Mouse (Mus musculus): ENCODE data around the gene Galr2.

The Galr2 gene

GRCm38 (mm10) chr11:116280751-116281663, at the start of gene Galr2:
Galr2 (plus strand) TSS chr11:116280939.
- peak; percentile 50 for DNase-seq (ENCODE audit: low spot score)

- no peak for DNase-seq (ENCODE audit: low spot score)
These were observed 48.3 kb upstream of the Galr2 start for GRCm38 (mm10) chr11:116232427-116232826.

- no peak for DNase-seq (ENCODE audit: low spot score)
These were observed 45.8 kb upstream of the Galr2 start for GRCm38 (mm10) chr11:116234901-116235300.

- no peak for DNase-seq (ENCODE audit: low spot score)
These were observed 42.9 kb upstream of the Galr2 start, which contains the start of gene Evpl for GRCm38 (mm10) chr11:116237742-116238395. Evpl (minus strand) TSS chr11:116238077.

GRCm38 (mm10) chr11:116239797-116240196, 40.9 kb upstream of the Galr2 start:
- DNase-seq (ENCODE audit: low spot score) = peak; percentile 88

- peak; percentile 36 for DNase-seq (ENCODE audit: low spot score)
These were observed 38.9 kb upstream of the Galr2 start for GRCm38 (mm10) chr11:116241744-116242235.

- no peak for DNase-seq (ENCODE audit: low spot score)
These were observed 36.2 kb upstream of the Galr2 start for GRCm38 (mm10) chr11:116244580-116244979.

- DNase-seq (ENCODE audit: low spot score) = no peak
These were observed 35.1 kb upstream of the Galr2 start for GRCm38 (mm10) chr11:116245616-116246015.

GRCm38 (mm10) chr11:116247502-116248222, 33.1 kb upstream of the Galr2 start:
- DNase-seq (ENCODE audit: low spot score) = no peak

- no peak for DNase-seq (ENCODE audit: low spot score)
These were observed 29.8 kb upstream of the Galr2 start for GRCm38 (mm10) chr11:116250898-116251297.

- DNase-seq (ENCODE audit: low spot score) = no peak
These were observed 27.6 kb upstream of the Galr2 start for GRCm38 (mm10) chr11:116253076-116253600.

GRCm38 (mm10) chr11:116254627-116255026, 26.1 kb upstream of the Galr2 start:
- DNase-seq (ENCODE audit: low spot score) = peak; percentile 24

GRCm38 (mm10) chr11:116255090-116255981, 25.4 kb upstream of the Galr2 start:
- DNase-seq (ENCODE audit: low spot score) = no peak

GRCm38 (mm10) chr11:116255982-116256675, 24.6 kb upstream of the Galr2 start:
- no peak for DNase-seq (ENCODE audit: low spot score)

- DNase-seq (ENCODE audit: low spot score) = no peak
These were observed 21.3 kb upstream of the Galr2 start for GRCm38 (mm10) chr11:116259461-116259860.

- DNase-seq (ENCODE audit: low spot score) = no peak
These were observed 20.5 kb upstream of the Galr2 start for GRCm38 (mm10) chr11:116260259-116260658.

- no peak for DNase-seq (ENCODE audit: low spot score)
These were observed 15.4 kb upstream of the Galr2 start for GRCm38 (mm10) chr11:116265352-116265751.

GRCm38 (mm10) chr11:116265850-116266249, 14.9 kb upstream of the Galr2 start:
- DNase-seq (ENCODE audit: low spot score) = no peak

- DNase-seq (ENCODE audit: low spot score) = no peak
These were observed 13.1 kb upstream of the Galr2 start for GRCm38 (mm10) chr11:116267637-116268036.

GRCm38 (mm10) chr11:116268313-116268712, 12.4 kb upstream of the Galr2 start:
- no peak for DNase-seq (ENCODE audit: low spot score)

Measured in MN1 (cell line).